Mouse (Mus musculus): ENCODE measurements around the gene Dnah7c.
A peak's percentile ranks its signal among the peaks of the same experiment; 100 is the strongest.
"Not testable (repeated sequence)": the region's sequence is repeated elsewhere in the genome, so short reads cannot be mapped to it uniquely, and the experiment has no call there.

Gene Dnah7c

GRCm38 (mm10) chr1:46425137-46425925, at the start of gene Dnah7c:
TSS of gene Dnah7c (plus strand) at chr1:46425592.
- no peak for DNase-seq (ENCODE audit: low spot score)

- not testable (repeated sequence) for DNase-seq (ENCODE audit: low spot score)
These were observed 44.8 kb upstream of the Dnah7c start for GRCm38 (mm10) chr1:46380641-46381040.

- not testable (repeated sequence) for DNase-seq (ENCODE audit: low spot score)
These were observed 30.6 kb upstream of the Dnah7c start for GRCm38 (mm10) chr1:46394681-46395297.

- DNase-seq (ENCODE audit: low spot score): no peak
These were observed 16.9 kb upstream of the Dnah7c start for GRCm38 (mm10) chr1:46408324-46409115.

GRCm38 (mm10) chr1:46414798-46415197, 10.6 kb upstream of the Dnah7c start:
- not testable (repeated sequence) for DNase-seq (ENCODE audit: low spot score)

GRCm38 (mm10) chr1:46416946-46417345, 8.4 kb upstream of the Dnah7c start:
- peak; percentile 13 for DNase-seq (ENCODE audit: low spot score)

- not testable (repeated sequence) for DNase-seq (ENCODE audit: low spot score)
These were observed 6.4 kb upstream of the Dnah7c start for GRCm38 (mm10) chr1:46418966-46419365.

GRCm38 (mm10) chr1:46428401-46428800, 3.0 kb downstream of the Dnah7c start:
- no peak for DNase-seq (ENCODE audit: low spot score)

- not testable (repeated sequence) for DNase-seq (ENCODE audit: low spot score)
These were observed 89.3 kb downstream of the Dnah7c start for GRCm38 (mm10) chr1:46514671-46515070.

- no peak for DNase-seq (ENCODE audit: low spot score)
These were observed 95.6 kb downstream of the Dnah7c start for GRCm38 (mm10) chr1:46521032-46521431.

- not testable (repeated sequence) for DNase-seq (ENCODE audit: low spot score)
These were observed 101.1 kb downstream of the Dnah7c start for GRCm38 (mm10) chr1:46526537-46526936.

GRCm38 (mm10) chr1:46544812-46545421, 119.5 kb downstream of the Dnah7c start:
- no peak for DNase-seq (ENCODE audit: low spot score)

- no peak for DNase-seq (ENCODE audit: low spot score)
These were observed 155.0 kb downstream of the Dnah7c start for GRCm38 (mm10) chr1:46580385-46580784.

- not testable (repeated sequence) for DNase-seq (ENCODE audit: low spot score)
These were observed 168.4 kb downstream of the Dnah7c start for GRCm38 (mm10) chr1:46593826-46594225.

GRCm38 (mm10) chr1:46596343-46596742, 171.0 kb downstream of the Dnah7c start:
- not testable (repeated sequence) for DNase-seq (ENCODE audit: low spot score)

- DNase-seq (ENCODE audit: low spot score): no peak
These were observed 194.9 kb downstream of the Dnah7c start for GRCm38 (mm10) chr1:46620331-46620730.

GRCm38 (mm10) chr1:46625914-46626313, 200.5 kb downstream of the Dnah7c start:
- not testable (repeated sequence) for DNase-seq (ENCODE audit: low spot score)

GRCm38 (mm10) chr1:46649821-46650220, 224.4 kb downstream of the Dnah7c start:
- DNase-seq (ENCODE audit: low spot score): not testable (repeated sequence)

- not testable (repeated sequence) for DNase-seq (ENCODE audit: low spot score)
These were observed 227.3 kb downstream of the Dnah7c start for GRCm38 (mm10) chr1:46652721-46653120.

- not testable (repeated sequence) for DNase-seq (ENCODE audit: low spot score)
These were observed 299.4 kb downstream of the Dnah7c start for GRCm38 (mm10) chr1:46724810-46725209.

- DNase-seq (ENCODE audit: low spot score): no peak
These were observed 299.9 kb downstream of the Dnah7c start for GRCm38 (mm10) chr1:46725266-46725665.

GRCm38 (mm10) chr1:46725719-46726118, 300.3 kb downstream of the Dnah7c start:
- not testable (repeated sequence) for DNase-seq (ENCODE audit: low spot score)

All from c-Kit-positive CD71-positive TER-119-positive erythroid progenitor cells, embryonic 14.5 days (primary cell).